Mouse (Mus musculus) erythroblast, embryonic 14.5 days (primary cell): Measurements from ENCODE around the gene Vps8.

Source experiments
- GATA1 ChIP-seq: IDR thresholded peaks from 2 replicates; pipeline ENCODE4 v1.6.1; 2012; ENCODE audit warnings: low read length, inconsistent platforms, mixed read lengths
- TAL1 ChIP-seq: IDR thresholded peaks from 3 replicates; pipeline ENCODE4 v1.6.1; 2012; ENCODE audit warnings: low read length, inconsistent platforms, mixed read lengths

DNA sequence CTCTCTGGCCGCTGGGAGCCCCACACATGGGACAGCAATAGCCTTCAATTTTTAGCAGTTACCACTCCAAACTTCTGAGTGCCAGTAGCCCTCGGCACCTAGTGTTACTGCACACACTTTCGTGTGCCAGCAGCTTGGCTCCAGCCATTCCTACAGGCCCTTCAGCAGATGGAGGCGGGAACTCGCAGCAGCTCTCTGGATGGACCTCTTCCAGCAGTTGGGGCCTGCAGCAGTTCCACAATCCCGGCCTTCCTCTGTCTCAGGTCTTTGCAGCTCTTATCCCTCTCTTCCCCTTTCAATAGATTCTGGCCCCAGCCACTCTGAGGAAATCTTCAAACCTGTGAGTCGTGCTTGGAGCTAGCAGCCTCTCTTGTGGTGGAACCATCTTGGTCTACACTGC is 253.9 kb downstream of the Vps8 start:
- TF ChIP-seq GATA1 (no peak), TAL1 (no peak)
